In genomic region chr4:63409908-63410582, GRCm38 (mm10) we compare ENCODE assay signal across 8 mouse cellular contexts. TPM values are rescaled to one million over a fixed set of nuclear protein-coding genes. Genes with fewer than 3 reads are reported as not detected.
DNase-seq lines count a peak whose midpoint lies in the region; ATAC-seq and TF ChIP-seq lines count a peak whose summit lies in the region.

No protein-coding gene starts in this region.

- no peaks in the 10 kb centered on the region for H3K27me3 ChIP-seq in CH12.LX (replicated peaks)
- no peaks in the 10 kb centered on the region for H3K27me3 ChIP-seq in Patski
- no peaks in the 10 kb centered on the region for H3K27me3 ChIP-seq in embryonic facial prominence, embryonic 12.5 days
- H3K27me3 ChIP-seq in kidney, postnatal 0 days (ENCODE audit: insufficient read depth, low read length), result no peaks in the 10 kb centered on the region

- TF ChIP-seq CTCF in CH12.LX (conservative IDR thresholded peaks at IDR 0.05 in 1 of 2, IDR thresholded peaks at IDR 0.05 in 1 of 2; ENCODE audit: low read depth in 2 of 2, low read length in 2 of 2), result no peak
- no peak for TF ChIP-seq CTCF in Patski (IDR thresholded peaks at IDR 0.05)
- TF ChIP-seq CTCF in kidney, postnatal 0 days (IDR thresholded peaks at IDR 0.05; ENCODE audit: low read depth), result 0 out of 2 replicates have a peak, but pooled peaks have one; percentile 12

- peak overlapping the region; percentile 56 to 93 (median 64) for H3K4me3 ChIP-seq in CH12.LX (replicated peaks in 1 of 3; ENCODE audit: low read depth in 2 of 3, low read length in 2 of 3, poor library complexity in 1 of 3)
- peak overlapping the region; percentile 55 for H3K4me3 ChIP-seq in embryonic facial prominence, embryonic 12.5 days
- H3K4me3 ChIP-seq in kidney, postnatal 0 days (replicated peaks; ENCODE audit: low read depth, low read length), result peak overlapping the region; percentile 43

- H3K79me2 ChIP-seq in CH12.LX (replicated peaks; ENCODE audit: control insufficient read depth, extremely low read depth, insufficient read depth, poor library complexity, severe bottlenecking), result peaks cover 29% of the 10 kb centered on the region

- TF ChIP-seq RAD21 in CH12.LX (IDR thresholded peaks at IDR 0.05; ENCODE audit: low read depth, low read length), result no peak

- WGBS in embryonic facial prominence, embryonic 12.5 days, result under 1% methylated on average over 39 of the region's 39 CpGs
- under 1% methylated on average over 38 of the region's 39 CpGs for WGBS in kidney, postnatal 0 days

- CTCF ChIA-PET in Patski (lab: Charles Lee), result interaction anchor here (1.0 to 1.4 kb wide), 3 partner anchors 32 to 99 kb away, joined by 3 read pairs; no protein-coding TSS in a partner anchor

- in situ Hi-C loops in CH12.LX (cut with MboI; ENCODE audit: low pct_ligation_motif_present, low pct_unique_long_range_greater_than_20kb, low sequenced_read_pairs) (loop anchor here (5.0 to 25.0 kb wide), 5 partner anchors 38 to 527 kb away; partner anchors contain the start of genes Orm3 and Tnfsf8), Patski (cut with MboI; ENCODE audit: low pct_unique_long_range_greater_than_20kb) (loop anchor here (10.0 to 25.0 kb wide), 4 partner anchors 205 to 1077 kb away; no protein-coding TSS in a partner anchor)

- TF ChIP-seq POLR2A in CH12.LX (IDR thresholded peaks at IDR 0.05; ENCODE audit: low read depth, low read length), result no peak

- H3K27ac ChIP-seq in CH12.LX (ENCODE audit: insufficient read depth, low read depth), result peak overlapping the region; percentile 97
- H3K27ac ChIP-seq in embryonic facial prominence, embryonic 12.5 days, result 0 out of 2 replicates have a peak overlapping the region, but pooled peaks have one; percentile 33
- peak overlapping the region; percentile 54 for H3K27ac ChIP-seq in kidney, postnatal 0 days

- H3K4me1 ChIP-seq in CH12.LX (ENCODE audit: control insufficient read depth in 1 of 2, insufficient read depth in 2 of 2), result peaks cover 14 to 33% of the 10 kb centered on the region in 2 experiments
- peaks cover 18% of the 10 kb centered on the region; the same call in 1 of the 2 replicates for H3K4me1 ChIP-seq in embryonic facial prominence, embryonic 12.5 days
- peaks cover 17% of the 10 kb centered on the region for H3K4me1 ChIP-seq in kidney, postnatal 0 days (replicated peaks; ENCODE audit: insufficient read depth, low read length)

- TF ChIP-seq EP300 in CH12.LX (IDR thresholded peaks at IDR 0.05; ENCODE audit: low read length), result no peak

- H3K9ac ChIP-seq in CH12.LX (ENCODE audit: insufficient read depth, low read depth), result peak overlapping the region; percentile 99
- H3K9ac ChIP-seq in embryonic facial prominence, embryonic 12.5 days, result peak overlapping the region; percentile 54
- peak overlapping the region; percentile 35; the same call in 1 of the 2 replicates for H3K9ac ChIP-seq in kidney, postnatal 0 days (ENCODE audit: low read depth, low read length)

- DNase-seq in CH12.LX (ENCODE audit: extremely low read depth) (peak; percentile 90), Patski (ENCODE audit: low read depth, low spot score) (no peak)
- peak; percentile 79 to 85 for DNase-seq in heart, adult 9 months (ENCODE audit: low spot score in 2 of 2)
- DNase-seq in kidney, postnatal 0 days (ENCODE audit: low spot score), result peak; percentile 74
- peak; percentile 67 for DNase-seq in lung, postnatal 25 days (ENCODE audit: low spot score)
- DNase-seq in retina, postnatal 1 day, result peak; percentile 87
- DNase-seq in layer of hippocampus, postnatal 36 days, result no peak

- H3K4me2 ChIP-seq in CH12.LX (ENCODE audit: insufficient read depth, low read depth, poor library complexity, severe bottlenecking), result peak overlapping the region; percentile 41
- H3K4me2 ChIP-seq in embryonic facial prominence, embryonic 12.5 days (replicated peaks), result peak overlapping the region; percentile 98
- H3K4me2 ChIP-seq in kidney, postnatal 0 days (ENCODE audit: low read length), result peak overlapping the region; percentile 94

- H3K36me3 ChIP-seq in CH12.LX (replicated peaks in 1 of 2; ENCODE audit: control insufficient read depth in 1 of 2, insufficient read depth in 1 of 2, low read length in 1 of 2), result peaks cover 0 to 10% of the 10 kb centered on the region in 2 experiments
- no peaks in the 10 kb centered on the region for H3K36me3 ChIP-seq in embryonic facial prominence, embryonic 12.5 days
- H3K36me3 ChIP-seq in kidney, postnatal 0 days (ENCODE audit: insufficient read depth, low read length), result no peaks in the 10 kb centered on the region

- POLR2A ChIA-PET in Patski (lab: Charles Lee), result no interaction called here

- ATAC-seq in Patski, result peak; percentile 15
- ATAC-seq in embryonic facial prominence, embryonic 12.5 days (ENCODE audit: insufficient number of reproducible peaks, insufficient read depth, low FRiP score, low TSS enrichment), result peak; percentile 62
- peak; percentile 64 for ATAC-seq in kidney, postnatal 0 days (replicated peaks; ENCODE audit: low FRiP score, low read depth)

- dilution Hi-C loops in CH12.LX (cut with MboI; ENCODE audit: extremely low pct_ligation_motif_present, extremely low pct_unique_long_range_greater_than_20kb, low sequenced_read_pairs), result no loop called here

- H3K9me3 ChIP-seq in CH12.LX (replicated peaks; ENCODE audit: low read length), result no peaks in the 10 kb centered on the region
- no peaks in the 10 kb centered on the region for H3K9me3 ChIP-seq in embryonic facial prominence, embryonic 12.5 days
- no peaks in the 10 kb centered on the region for H3K9me3 ChIP-seq in kidney, postnatal 0 days (replicated peaks; ENCODE audit: low read length)

TF ChIP-seq in CH12.LX, 34 proteins besides CTCF, POLR2A, EP300 and RAD21:
- TF ChIP-seq MAZ (IDR thresholded peaks at IDR 0.05; ENCODE audit: low read depth, low read length), result peak; percentile 41
- no peak for TF ChIP-seq CHD1 (IDR thresholded peaks at IDR 0.05; ENCODE audit: low read depth, low read length)
- 0 out of 2 replicates have a peak, but pooled peaks have one; percentile 68 for TF ChIP-seq NELFE (IDR thresholded peaks at IDR 0.05; ENCODE audit: low read depth, low read length)
- no peak for TF ChIP-seq USF1 (IDR thresholded peaks at IDR 0.05; ENCODE audit: low read depth, low read length)
- no peak for TF ChIP-seq TBP (conservative IDR thresholded peaks at IDR 0.05; ENCODE audit: low read depth, low read length)
- TF ChIP-seq ZNF384 (IDR thresholded peaks at IDR 0.05; ENCODE audit: low read depth, low read length), result peak; percentile 58; the same call in 1 of the 2 replicates
- TF ChIP-seq ZC3H11A (IDR thresholded peaks at IDR 0.05; ENCODE audit: low read depth, low read length), result no peak
- peak; percentile 95 for TF ChIP-seq MXI1 (IDR thresholded peaks at IDR 0.05; ENCODE audit: low read depth, low read length)
- peak; percentile 54; the same call in 1 of the 2 replicates for TF ChIP-seq MYC (IDR thresholded peaks at IDR 0.05; ENCODE audit: low read depth, low read length)
- TF ChIP-seq JUND (conservative IDR thresholded peaks at IDR 0.05; ENCODE audit: low read depth, low read length), result no peak
- TF ChIP-seq MAX (IDR thresholded peaks at IDR 0.05; ENCODE audit: low read length), result peak; percentile 80
- TF ChIP-seq NRF1 (IDR thresholded peaks at IDR 0.05; ENCODE audit: low read depth, low read length), result 0 out of 2 replicates have a peak, but pooled peaks have one; percentile 26
- 0 out of 2 replicates have a peak, but pooled peaks have one; percentile 10 for TF ChIP-seq ELF1 (IDR thresholded peaks at IDR 0.05; ENCODE audit: low read depth, low read length)
- 0 out of 2 replicates have a peak, but pooled peaks have one; percentile 21 for TF ChIP-seq BHLHE40 (IDR thresholded peaks at IDR 0.05; ENCODE audit: low read depth, low read length)
- TF ChIP-seq SMC3 (IDR thresholded peaks at IDR 0.05; ENCODE audit: low read depth, low read length), result no peak
- 0 out of 2 replicates have a peak, but pooled peaks have one; percentile 34 for TF ChIP-seq KAT2A (IDR thresholded peaks at IDR 0.05; ENCODE audit: insufficient replicate concordance, low read length)
- TF ChIP-seq MEF2A (IDR thresholded peaks at IDR 0.05; ENCODE audit: borderline replicate concordance, low read depth, low read length), result peak; percentile 33; the same call in 1 of the 2 replicates
- TF ChIP-seq TCF12 (IDR thresholded peaks at IDR 0.05; ENCODE audit: low read depth, low read length), result 0 out of 2 replicates have a peak, but pooled peaks have one; percentile 9
- TF ChIP-seq SIN3A (IDR thresholded peaks at IDR 0.05; ENCODE audit: low read length), result peak; percentile 95
- no peak for TF ChIP-seq PAX5 (IDR thresholded peaks at IDR 0.05; ENCODE audit: low read length)
- 0 out of 2 replicates have a peak, but pooled peaks have one; percentile 9 for TF ChIP-seq IRF4 (IDR thresholded peaks at IDR 0.05; ENCODE audit: low read depth, low read length)

RNA-seq across cellular contexts. Expression of gene Akna, which starts 6.9 kb away (rescaled TPM):
- 19.3 and 28.0 TPM in 2 replicates for total RNA-seq in CH12.LX (2012; rRNA removed)
- 5.1 and 6.5 TPM in 2 replicates for total RNA-seq in CH12.LX (2014; rRNA removed)
- polyA plus RNA-seq in CH12.LX (2012; ENCODE audit: insufficient read length, low read depth), result 28.5 and 37.5 TPM in 2 replicates
- 4.7 TPM for polyA plus RNA-seq in Patski (2021)
- polyA plus RNA-seq in embryonic facial prominence, embryonic 12.5 days (2016; fragmentation: Nextera tagmentation; extraction: Ambion mirVana), result 11.6 and 12.4 TPM in 2 replicates
- 2.9 and 3.3 TPM in 2 replicates for polyA plus RNA-seq in kidney, postnatal 0 days (2015; fragmentation: Nextera tagmentation; extraction: Ambion mirVana)
- total RNA-seq in layer of hippocampus, postnatal 36 days (2021), result 1 to 10 TPM; 2.8 to 3.0 TPM

RNA-seq across cellular contexts. Expression of gene Orm2, which starts 47.8 kb away (rescaled TPM):
- total RNA-seq in CH12.LX (2012; rRNA removed) (not detected in 2 replicates), CH12.LX (2014; rRNA removed) (not detected in 2 replicates)
- polyA plus RNA-seq in CH12.LX (2012; ENCODE audit: insufficient read length, low read depth) (0.53 TPM in 1 of 2 replicates, not detected in the other), Patski (2021) (1.7 TPM)
- not detected in 2 replicates for polyA plus RNA-seq in embryonic facial prominence, embryonic 12.5 days (2016; fragmentation: Nextera tagmentation; extraction: Ambion mirVana)
- polyA plus RNA-seq in kidney, postnatal 0 days (2015; fragmentation: Nextera tagmentation; extraction: Ambion mirVana), result not detected in 2 replicates
- not detected for total RNA-seq in layer of hippocampus, postnatal 36 days (2021)

RNA-seq across cellular contexts. Expression of gene Orm3, which starts 54.1 kb away (rescaled TPM):
- not detected in 2 replicates for total RNA-seq in CH12.LX (2012; rRNA removed)
- total RNA-seq in CH12.LX (2014; rRNA removed), result not detected in 2 replicates
- polyA plus RNA-seq in CH12.LX (2012; ENCODE audit: insufficient read length, low read depth), result 0.30 and 0.33 TPM in 2 replicates
- 0.08 TPM for polyA plus RNA-seq in Patski (2021)
- polyA plus RNA-seq in embryonic facial prominence, embryonic 12.5 days (2016; fragmentation: Nextera tagmentation; extraction: Ambion mirVana), result not detected in 2 replicates
- polyA plus RNA-seq in kidney, postnatal 0 days (2015; fragmentation: Nextera tagmentation; extraction: Ambion mirVana), result not detected in 2 replicates
- not detected for total RNA-seq in layer of hippocampus, postnatal 36 days (2021)

Comparison
In these comparisons a context has a peak if more than half of its experiments do, and no peak if none do; other contexts are left out.
1. DNase-seq: peak in CH12.LX (single experiment), heart, adult 9 months (2 of 2), kidney, postnatal 0 days (single experiment), lung, postnatal 25 days (single experiment) and retina, postnatal 1 day (single experiment); none in Patski (single experiment) and layer of hippocampus, postnatal 36 days (0 of 2).
2. H3K27ac ChIP-seq: peak in every context shown above with its lines; median percentile 97 in CH12.LX; 54 in kidney, postnatal 0 days; 33 in embryonic facial prominence, embryonic 12.5 days.
3. H3K4me2 ChIP-seq: peak in every context shown above with its lines; median percentile 98 in embryonic facial prominence, embryonic 12.5 days; 94 in kidney, postnatal 0 days; 41 in CH12.LX.
4. H3K9ac ChIP-seq: peak in every context shown above with its lines; median percentile 99 in CH12.LX; 54 in embryonic facial prominence, embryonic 12.5 days; 35 in kidney, postnatal 0 days.
5. Peak in every context shown above with its lines, with median percentiles within 50 percentile points of each other: H3K4me3 ChIP-seq and ATAC-seq.